In the genomic region with DNA sequence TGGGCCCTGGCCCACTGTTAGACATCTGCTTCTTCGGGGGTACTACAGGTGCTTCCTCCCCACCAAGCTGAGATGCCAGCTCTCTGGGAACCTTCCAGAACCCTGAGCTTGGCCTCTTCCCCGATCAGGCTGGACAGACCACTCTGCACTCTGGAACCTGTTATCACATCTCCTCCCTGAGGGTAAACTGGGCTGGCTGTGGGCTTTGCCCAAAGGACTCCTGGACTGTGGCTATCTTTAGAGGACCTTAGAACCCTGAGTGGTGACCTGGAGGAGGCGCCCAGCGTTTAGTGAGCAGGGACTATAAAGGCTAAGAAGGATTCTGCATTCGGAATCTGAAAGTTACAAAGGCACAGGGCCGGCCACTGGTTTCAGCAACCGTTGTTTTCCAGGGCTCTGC, we compare ENCODE assay signal across 17 mouse cellular contexts. TPM values are rescaled to one million over a fixed set of nuclear protein-coding genes. Genes with fewer than 3 reads are reported as not detected.
A peak's percentile ranks its signal among the peaks of the same experiment; 100 is the strongest.
DNase-seq lines count a peak whose midpoint lies in the region; ATAC-seq and TF ChIP-seq lines count a peak whose summit lies in the region.
"Had no signal": no experiment of that assay in that cellular context is flagged by ENCODE, and none has a peak within 500 bp of the region (broad histone marks: within the 10 kb centered on the region; RNA-seq: fewer than 3 reads in every experiment).

No protein-coding gene starts in this region.

- no peak overlapping the region for H3K4me2 ChIP-seq in midbrain, postnatal 0 days (ENCODE audit: low read depth, low read length, poor library complexity, severe bottlenecking)
- H3K4me2 ChIP-seq in midbrain, embryonic 11.5 days = no peak overlapping the region
- H3K4me2 ChIP-seq: forebrain, embryonic 13.5 days; heart, embryonic 12.5 days had no signal

- TF ChIP-seq CTCF in liver, adult 2 months (IDR thresholded peaks at IDR 0.05; ENCODE audit: low read depth, low read length) = no peak
- no peak for TF ChIP-seq CTCF in midbrain, postnatal 0 days (IDR thresholded peaks at IDR 0.05)

- no peaks in the 10 kb centered on the region for H3K27me3 ChIP-seq in liver, adult 2 months (ENCODE audit: control insufficient read depth, insufficient read depth, low read length)
- H3K27me3 ChIP-seq in midbrain, postnatal 0 days (ENCODE audit: insufficient read depth, low read length) = no peaks in the 10 kb centered on the region
- H3K27me3 ChIP-seq in midbrain, embryonic 11.5 days (ENCODE audit: control insufficient read depth, insufficient read depth, low read length) = no peaks in the 10 kb centered on the region
- H3K27me3 ChIP-seq: forebrain, embryonic 13.5 days; heart, embryonic 12.5 days had no signal

- no peak for TF ChIP-seq POLR2A in liver, adult 2 months (IDR thresholded peaks at IDR 0.05; ENCODE audit: extremely low read depth, insufficient read depth, low read length)

- H3K79me2 ChIP-seq in liver, adult 2 months (ENCODE audit: control insufficient read depth, insufficient read depth, low read length) = 0 out of 2 replicates have a peak, but pooled peaks cover 3% of the 10 kb centered on the region

- H3K9ac ChIP-seq in liver, adult 2 months (ENCODE audit: low read depth, low read length) = no peak overlapping the region
- H3K9ac ChIP-seq in midbrain, postnatal 0 days (replicated peaks; ENCODE audit: low read length, poor library complexity, severe bottlenecking) = 0 out of 2 replicates have a peak overlapping the region, but pooled peaks have one; percentile 4
- no peak overlapping the region for H3K9ac ChIP-seq in midbrain, embryonic 11.5 days (ENCODE audit: low read length)
- H3K9ac ChIP-seq: forebrain, embryonic 13.5 days; forebrain, postnatal 0 days; heart, embryonic 12.5 days had no signal

- 52% methylated on average over 7 of the region's 7 CpGs for whole genome bisulfite sequencing in liver, adult 2 months
- WGBS in midbrain, postnatal 0 days = 96% methylated on average over 7 of the region's 7 CpGs
- WGBS in midbrain, embryonic 11.5 days = 92% methylated on average over 7 of the region's 7 CpGs

- no peaks in the 10 kb centered on the region for H3K36me3 ChIP-seq in liver, adult 2 months (ENCODE audit: control insufficient read depth, insufficient read depth, low read length)
- H3K36me3 ChIP-seq in midbrain, postnatal 0 days (ENCODE audit: insufficient read depth, low read length) = peaks cover 17% of the 10 kb centered on the region
- H3K36me3 ChIP-seq in midbrain, embryonic 11.5 days (ENCODE audit: control insufficient read depth, insufficient read depth, low read length) = no peaks in the 10 kb centered on the region; the same call in 1 of the 2 replicates

- DNase-seq in cerebellum, adult 9-11 months = peak; percentile 38
- no peak for DNase-seq in cerebellum, postnatal 10 days
- DNase-seq in liver, adult 2 months (ENCODE audit: extremely low read depth, low read depth, low spot score) = peak; percentile 45
- no peak for DNase-seq in liver
- no peak for DNase-seq in midbrain, postnatal 0 days (ENCODE audit: low spot score)
- DNase-seq in midbrain, embryonic 11.5 days (ENCODE audit: low spot score, missing footprints) = no peak
- DNase-seq in adrenal gland, adult 8-10 months = no peak
- DNase-seq: cerebellum, adult 11-12 months; cerebellum, adult 9-10 months; forebrain, postnatal 0 days; gastrocnemius, postnatal 14 days; heart, postnatal 36 days had no signal

- H3K9me3 ChIP-seq in midbrain, postnatal 0 days (ENCODE audit: low read length) = no peaks in the 10 kb centered on the region
- H3K9me3 ChIP-seq in midbrain, embryonic 11.5 days (ENCODE audit: control insufficient read depth, low read length) = no peaks in the 10 kb centered on the region
- H3K9me3 ChIP-seq: embryonic facial prominence, embryonic 10.5 days; forebrain, embryonic 13.5 days; heart, embryonic 12.5 days had no signal

- H3K4me3 ChIP-seq in liver, adult 2 months (ENCODE audit: insufficient read depth, low read depth, low read length) = no peak overlapping the region
- H3K4me3 ChIP-seq in midbrain, postnatal 0 days (ENCODE audit: low read depth, low read length) = no peak overlapping the region
- no peak overlapping the region for H3K4me3 ChIP-seq in midbrain, embryonic 11.5 days (ENCODE audit: low read depth, low read length)
- H3K4me3 ChIP-seq: embryonic facial prominence, embryonic 10.5 days; forebrain, embryonic 13.5 days; heart, embryonic 12.5 days had no signal

- peaks cover 14% of the 10 kb centered on the region; the same call in 1 of the 2 replicates for H3K4me1 ChIP-seq in liver, adult 2 months (ENCODE audit: control insufficient read depth, insufficient read depth, low read length)
- H3K4me1 ChIP-seq in midbrain, postnatal 0 days (ENCODE audit: insufficient read depth, low read length) = peaks cover 17% of the 10 kb centered on the region
- H3K4me1 ChIP-seq in midbrain, embryonic 11.5 days (ENCODE audit: control insufficient read depth, insufficient read depth, low read length) = peaks cover 22% of the 10 kb centered on the region

- no peak overlapping the region for H3K27ac ChIP-seq in liver, adult 2 months (replicated peaks; ENCODE audit: insufficient read depth, low read depth, low read length)
- no peak overlapping the region for H3K27ac ChIP-seq in midbrain, postnatal 0 days (ENCODE audit: low read depth, low read length)
- H3K27ac ChIP-seq in midbrain, embryonic 11.5 days (ENCODE audit: low read depth, low read length) = no peak overlapping the region
- H3K27ac ChIP-seq: embryonic facial prominence, embryonic 10.5 days; forebrain, embryonic 13.5 days had no signal

- ATAC-seq in midbrain, postnatal 0 days (ENCODE audit: low FRiP score) = no peak
- ATAC-seq in midbrain, embryonic 11.5 days (ENCODE audit: low FRiP score) = no peak
- ATAC-seq: forebrain, embryonic 13.5 days; forebrain, postnatal 0 days had no signal

RNA-seq across cellular contexts. Expression of gene Slc35c2, which starts 3.3 kb away (rescaled TPM):
- 13.5 and 17.2 TPM in 2 replicates for total RNA-seq in liver, adult 2 months (2014; rRNA removed)
- polyA plus RNA-seq in liver, adult 2 months (2012; rRNA removed) = 42.4 and 52.1 TPM in 2 replicates
- total RNA-seq in midbrain, postnatal 0 days (2014; rRNA removed) = 89.6 and 98.9 TPM in 2 replicates
- polyA plus RNA-seq in midbrain, postnatal 0 days (2015; fragmentation: Nextera tagmentation; extraction: Ambion mirVana) = 68.7 and 69.3 TPM in 2 replicates
- polyA plus RNA-seq in midbrain, embryonic 11.5 days (2014; fragmentation: Nextera tagmentation; extraction: Ambion mirVana) = 49.5 and 49.7 TPM in 2 replicates
- total RNA-seq in adrenal gland, adult 8-10 months (2022) = 10 to 100 TPM; 56.7 to 62.1 (median 58.3) TPM

RNA-seq across cellular contexts. Expression of gene Elmo2, which starts 41.9 kb away (rescaled TPM):
- total RNA-seq in liver, adult 2 months (2014; rRNA removed) = 5.2 and 7.0 TPM in 2 replicates
- polyA plus RNA-seq in liver, adult 2 months (2012; rRNA removed) = 10.9 and 17.5 TPM in 2 replicates
- 98.6 and 99.4 TPM in 2 replicates for total RNA-seq in midbrain, postnatal 0 days (2014; rRNA removed)
- 77.2 and 80.2 TPM in 2 replicates for polyA plus RNA-seq in midbrain, postnatal 0 days (2015; fragmentation: Nextera tagmentation; extraction: Ambion mirVana)
- polyA plus RNA-seq in midbrain, embryonic 11.5 days (2014; fragmentation: Nextera tagmentation; extraction: Ambion mirVana) = 79.9 and 83.1 TPM in 2 replicates
- total RNA-seq in adrenal gland, adult 8-10 months (2022) = 10 to 100 TPM; 22.8 to 36.2 (median 31.4) TPM

RNA-seq across cellular contexts. Expression of gene Cdh22, which starts 49.7 kb away (rescaled TPM):
- under 0.01 TPM in 1 of 2 replicates, not detected in the other for total RNA-seq in liver, adult 2 months (2014; rRNA removed)
- not detected in 2 replicates for polyA plus RNA-seq in liver, adult 2 months (2012; rRNA removed)
- total RNA-seq in midbrain, postnatal 0 days (2014; rRNA removed) = 41.3 and 47.9 TPM in 2 replicates
- 21.9 and 23.2 TPM in 2 replicates for polyA plus RNA-seq in midbrain, postnatal 0 days (2015; fragmentation: Nextera tagmentation; extraction: Ambion mirVana)
- polyA plus RNA-seq in midbrain, embryonic 11.5 days (2014; fragmentation: Nextera tagmentation; extraction: Ambion mirVana) = 4.8 and 6.4 TPM in 2 replicates
- 1 to 10 TPM; 1.8 to 3.5 (median 2.5) TPM for total RNA-seq in adrenal gland, adult 8-10 months (2022)
- total RNA-seq: MEL had no signal
- polyA plus RNA-seq: gonadal fat pad, adult 2 months; heart, embryonic 12.5 days had no signal

Comparison
In these comparisons a context has a peak if more than half of its experiments do, and no peak if none do; other contexts are left out.
1. DNase-seq: peak in cerebellum, adult 9-11 months (single experiment) and liver, adult 2 months (single experiment); none in cerebellum, postnatal 10 days (0 of 2), liver (single experiment), midbrain, postnatal 0 days (single experiment), midbrain, embryonic 11.5 days (single experiment) and adrenal gland, adult 8-10 months (single experiment).